ENCODE assay signal across 9 mouse cellular contexts in the genomic region with DNA sequence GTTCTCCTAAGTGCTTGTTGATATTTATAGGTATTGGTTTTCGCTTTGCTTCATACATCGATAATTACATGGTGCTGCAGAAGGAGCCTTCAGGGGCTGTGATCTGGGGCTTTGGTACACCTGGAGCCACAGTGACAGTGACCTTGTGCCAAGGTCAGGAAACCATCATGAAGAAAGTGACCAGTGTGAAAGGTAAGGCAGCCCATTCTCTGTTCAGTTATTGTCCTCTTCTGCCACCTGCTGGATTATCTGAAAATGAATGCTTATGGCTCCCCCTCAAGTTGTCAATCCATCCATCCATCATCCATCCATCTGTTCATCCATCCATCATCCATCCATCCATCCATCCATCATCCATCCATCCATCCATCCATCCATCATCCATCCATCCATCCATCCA. TPM values are rescaled to one million over a fixed set of nuclear protein-coding genes. Genes with fewer than 3 reads are reported as not detected.
DNase-seq lines count a peak whose midpoint lies in the region; ATAC-seq and TF ChIP-seq lines count a peak whose summit lies in the region.
"Had no signal": no experiment of that assay in that cellular context is flagged by ENCODE, and none has a peak within 500 bp of the region (broad histone marks: within the 10 kb centered on the region; RNA-seq: fewer than 3 reads in every experiment).

No protein-coding gene starts in this region.

- TF ChIP-seq POLR2A in cerebellum, adult 2 months (IDR thresholded peaks at IDR 0.05; ENCODE audit: borderline replicate concordance, insufficient read depth, low read length): no peak

- H3K4me1 ChIP-seq in liver, postnatal 0 days (ENCODE audit: insufficient read depth): peaks cover 13% of the 10 kb centered on the region
- 0 out of 2 replicates have a peak, but pooled peaks cover 3% of the 10 kb centered on the region for H3K4me1 ChIP-seq in liver, embryonic 11.5 days (replicated peaks; ENCODE audit: control insufficient read depth, insufficient read depth, low read length)
- H3K4me1 ChIP-seq in cerebellum, adult 2 months (ENCODE audit: control insufficient read depth, insufficient read depth, low read length): peaks cover 3% of the 10 kb centered on the region; the same call in 1 of the 2 replicates

- no peak overlapping the region for H3K4me3 ChIP-seq in liver, postnatal 0 days (ENCODE audit: low read depth, low read length)
- H3K4me3 ChIP-seq in liver, embryonic 11.5 days (ENCODE audit: low read depth, low read length): no peak overlapping the region
- H3K4me3 ChIP-seq in cerebellum, adult 2 months (replicated peaks; ENCODE audit: insufficient read depth, low read depth, low read length): no peak overlapping the region

- no peaks in the 10 kb centered on the region for H3K27me3 ChIP-seq in liver, postnatal 0 days (ENCODE audit: insufficient read depth, low read length)
- no peaks in the 10 kb centered on the region for H3K27me3 ChIP-seq in liver, embryonic 11.5 days (replicated peaks; ENCODE audit: control insufficient read depth, insufficient read depth, low read length)
- no peaks in the 10 kb centered on the region for H3K27me3 ChIP-seq in cerebellum, adult 2 months (ENCODE audit: control insufficient read depth, insufficient read depth, low read length)
- H3K27me3 ChIP-seq in splenic B cell, adult 2 months (ENCODE audit: control insufficient read depth, insufficient read depth, low read length, poor library complexity, severe bottlenecking): no peaks in the 10 kb centered on the region

- peak; percentile 15 for DNase-seq in adrenal gland, adult 2 months
- no peak for DNase-seq in adrenal gland, postnatal 25 days
- peak; percentile 31 for DNase-seq in liver, postnatal 0 days
- no peak for DNase-seq in liver, embryonic 11.5 days (ENCODE audit: low spot score)
- DNase-seq in cerebellum, adult 2 months: peak; percentile 23 to 44
- peak; percentile 55 for DNase-seq in kidney, postnatal 14 days
- peak; percentile 78 for DNase-seq in splenic B cell, adult 2 months (ENCODE audit: low read depth, low spot score)
- DNase-seq in spleen, adult 12 weeks (ENCODE audit: low spot score): no peak

- no peaks in the 10 kb centered on the region for H3K9me3 ChIP-seq in liver, postnatal 0 days (ENCODE audit: low read length)
- no peaks in the 10 kb centered on the region for H3K9me3 ChIP-seq in liver, embryonic 11.5 days (ENCODE audit: control insufficient read depth, low read length)

- peak; percentile 87 for TF ChIP-seq CTCF in liver, postnatal 0 days (IDR thresholded peaks at IDR 0.05; ENCODE audit: low read depth)
- peak; percentile 76 for TF ChIP-seq CTCF in cerebellum, adult 2 months (IDR thresholded peaks at IDR 0.05; ENCODE audit: borderline replicate concordance, insufficient read depth, low read depth, low read length)

- H3K27ac ChIP-seq in liver, postnatal 0 days (ENCODE audit: low read depth): no peak overlapping the region
- no peak overlapping the region for H3K27ac ChIP-seq in liver, embryonic 11.5 days (ENCODE audit: low read depth, low read length)
- no peak overlapping the region for H3K27ac ChIP-seq in cerebellum, adult 2 months (ENCODE audit: insufficient read depth, low read length)

- H3K4me2 ChIP-seq in liver, postnatal 0 days (ENCODE audit: low read depth, low read length): no peak overlapping the region
- H3K4me2 ChIP-seq in liver, embryonic 11.5 days: no peak overlapping the region

- no peak for TF ChIP-seq EP300 in liver, postnatal 0 days (IDR thresholded peaks at IDR 0.05; ENCODE audit: low read depth)

- 53% methylated on average over 2 of the region's 2 CpGs for WGBS in liver, postnatal 0 days (ENCODE audit: insufficient replicate concordance)
- 50% methylated on average over 2 of the region's 2 CpGs for WGBS in liver, embryonic 11.5 days
- 54% methylated on average over 2 of the region's 2 CpGs for WGBS in cerebellum, adult 2 months

- H3K36me3 ChIP-seq in liver, postnatal 0 days (replicated peaks; ENCODE audit: insufficient read depth, low read length): 0 out of 2 replicates have a peak, but pooled peaks cover 3% of the 10 kb centered on the region
- no peaks in the 10 kb centered on the region for H3K36me3 ChIP-seq in liver, embryonic 11.5 days (ENCODE audit: control insufficient read depth, insufficient read depth, low read length)
- peaks cover 2% of the 10 kb centered on the region; the same call in 1 of the 2 replicates for H3K36me3 ChIP-seq in splenic B cell, adult 2 months (ENCODE audit: control insufficient read depth, insufficient read depth, low read length, poor library complexity, severe bottlenecking)

- ATAC-seq in liver, postnatal 0 days: no peak
- no peak for ATAC-seq in liver, embryonic 11.5 days (replicated peaks; ENCODE audit: low FRiP score)

- no peak overlapping the region for H3K9ac ChIP-seq in liver, postnatal 0 days (replicated peaks)
- no peak overlapping the region for H3K9ac ChIP-seq in liver, embryonic 11.5 days (ENCODE audit: low read depth, low read length)

RNA-seq across cellular contexts. Expression of gene Spa17, which starts 3.2 kb away (rescaled TPM):
- total RNA-seq in adrenal gland, adult 2 months (2021): 1 to 10 TPM; 3.2 to 4.0 TPM
- polyA plus RNA-seq in adrenal gland, adult 2 months (2012; rRNA removed): 0.51 and 1.3 TPM in 2 replicates
- total RNA-seq in adrenal gland, postnatal 25 days (2021): 4.2 and 4.8 TPM in 2 replicates
- polyA plus RNA-seq in liver, postnatal 0 days (2015; fragmentation: Nextera tagmentation; extraction: Ambion mirVana): 2.2 and 2.5 TPM in 2 replicates
- 3.9 and 4.9 TPM in 2 replicates for polyA plus RNA-seq in liver, embryonic 11.5 days (2014; fragmentation: Nextera tagmentation; extraction: Ambion mirVana)
- polyA plus RNA-seq in cerebellum, adult 2 months (2012; rRNA removed): 4.8 and 6.6 TPM in 2 replicates

RNA-seq across cellular contexts. Expression of gene Tbrg1, which starts 40.3 kb away (rescaled TPM):
- total RNA-seq in adrenal gland, adult 2 months (2021): 10 to 100 TPM; 74.5 to 81.1 TPM
- 23.7 and 28.7 TPM in 2 replicates for polyA plus RNA-seq in adrenal gland, adult 2 months (2012; rRNA removed)
- total RNA-seq in adrenal gland, postnatal 25 days (2021): 85.1 and 90.9 TPM in 2 replicates
- 59.7 and 60.5 TPM in 2 replicates for polyA plus RNA-seq in liver, postnatal 0 days (2015; fragmentation: Nextera tagmentation; extraction: Ambion mirVana)
- polyA plus RNA-seq in liver, embryonic 11.5 days (2014; fragmentation: Nextera tagmentation; extraction: Ambion mirVana): 127 and 128 TPM in 2 replicates
- polyA plus RNA-seq in cerebellum, adult 2 months (2012; rRNA removed): 33.5 and 34.7 TPM in 2 replicates

RNA-seq across cellular contexts. Expression of gene Panx3, which starts 52.3 kb away (rescaled TPM):
- total RNA-seq in adrenal gland, adult 2 months (2021): under 1 TPM in 1 of 2 experiments, not detected in 1; 0.20 TPM
- 0.10 and 0.46 TPM in 2 replicates for polyA plus RNA-seq in adrenal gland, adult 2 months (2012; rRNA removed)
- total RNA-seq in adrenal gland, postnatal 25 days (2021): 0.15 TPM in 1 of 2 replicates, not detected in the other
- polyA plus RNA-seq in liver, postnatal 0 days (2015; fragmentation: Nextera tagmentation; extraction: Ambion mirVana): not detected in 2 replicates
- not detected in 2 replicates for polyA plus RNA-seq in liver, embryonic 11.5 days (2014; fragmentation: Nextera tagmentation; extraction: Ambion mirVana)
- polyA plus RNA-seq in cerebellum, adult 2 months (2012; rRNA removed): not detected in 2 replicates
- total RNA-seq: hematopoietic stem cell, adult 5-6 weeks had no signal

Comparison
In these comparisons a context has a peak if more than half of its experiments do, and no peak if none do; other contexts are left out.
1. DNase-seq: peak in adrenal gland, adult 2 months (single experiment), liver, postnatal 0 days (single experiment), cerebellum, adult 2 months (2 of 2), kidney, postnatal 14 days (single experiment) and splenic B cell, adult 2 months (single experiment); none in adrenal gland, postnatal 25 days (single experiment), liver, embryonic 11.5 days (single experiment) and spleen, adult 12 weeks (single experiment).